Mouse (Mus musculus) left cerebral cortex, postnatal 14 days (tissue): Measurements from ENCODE around the gene Usp50. TPM values are rescaled to one million over a fixed set of nuclear protein-coding genes. Genes with fewer than 3 reads are reported as not detected.

Source experiments
- DNase-seq, 2 experiments: peaks; one replicate each; pipeline ENCODE4 v3.0.0; 2021 to 2022; ENCODE audit warnings: low spot score in 2 of 2, mixed read lengths in 1 of 2
- intact Hi-C: fragments of 180-260 bp; cut with DNase I; formaldehyde crosslinking; loops from one replicate; pipeline ENCODE4 v1.15.1; 2025
- long read RNA-seq, 2 experiments: library from polyadenylated mRNA; stranded (forward); transcript quantifications; one replicate each; pipeline ENCODE4 v2.0.0; 2021
- total RNA-seq, 2 experiments: library from RNA; stranded (reverse); gene quantifications; 2 replicates each; pipeline ENCODE4 v1.2.3; 2021

Gene Usp50
- under 1 TPM in 1 of 2 experiments, not detected in 1; 0.38 TPM for total RNA-seq
- long read RNA-seq, experiment 1, partial matches to known transcripts = 0 of 1 reads
- long read RNA-seq, experiment 1, other reads (novel, unspliced or antisense) = 1 of 1 reads
- long read RNA-seq, experiment 2, partial matches to known transcripts = 0 of 3 reads
- long read RNA-seq, experiment 2, other reads (novel, unspliced or antisense) = 3 of 3 reads

GRCm38 (mm10) chr2:126783370-126783769 lies at the start of gene Usp50:
TSS of gene Usp50 (minus strand) at chr2:126783470.
- intact Hi-C loops = no loop called here
- no peak for DNase-seq

- intact Hi-C loops = no loop called here
- no peak for DNase-seq
Measured at GRCm38 (mm10) chr2:126817414-126817813, 34.1 kb upstream of the Usp50 start.

- DNase-seq = no peak
- intact Hi-C loops = no loop called here
Measured at GRCm38 (mm10) chr2:126816644-126817347, 33.5 kb upstream of the Usp50 start.

GRCm38 (mm10) chr2:126815822-126816221 lies 32.6 kb upstream of the Usp50 start:
- no peak for DNase-seq
- intact Hi-C loops = no loop called here

GRCm38 (mm10) chr2:126801980-126802379 lies 18.7 kb upstream of the Usp50 start:
- DNase-seq = no peak
- intact Hi-C loops = no loop called here

GRCm38 (mm10) chr2:126798455-126798854 lies 15.2 kb upstream of the Usp50 start:
- intact Hi-C loops = loop anchor here (5.0 to 10.0 kb wide), 2 partner anchors 41 to 204 kb away; no protein-coding TSS in a partner anchor
- no peak for DNase-seq

- DNase-seq = no peak
- intact Hi-C loops = loop anchor here (5.0 to 10.0 kb wide), 2 partner anchors 38 to 201 kb away; no protein-coding TSS in a partner anchor
Measured at GRCm38 (mm10) chr2:126795708-126796107, 12.4 kb upstream of the Usp50 start.

GRCm38 (mm10) chr2:126792611-126793010 lies 9.3 kb upstream of the Usp50 start:
- intact Hi-C loops = loop anchor here (10.0 kb wide), 1 partner anchor 198 kb away; no protein-coding TSS in a partner anchor
- no peak for DNase-seq

- peak; percentile 40 to 61 for DNase-seq
- intact Hi-C loops = no loop called here
Measured at GRCm38 (mm10) chr2:126787721-126788342, 4.6 kb upstream of the Usp50 start.

- DNase-seq = peak; percentile 69 to 92
- intact Hi-C loops = no loop called here
Measured at GRCm38 (mm10) chr2:126782433-126782832, 837 bp downstream of the Usp50 start.

GRCm38 (mm10) chr2:126781478-126781877 lies 1.8 kb downstream of the Usp50 start:
- no peak for DNase-seq
- intact Hi-C loops = no loop called here

GRCm38 (mm10) chr2:126780286-126780685 lies 3.0 kb downstream of the Usp50 start:
- DNase-seq = no peak
- intact Hi-C loops = no loop called here

GRCm38 (mm10) chr2:126778806-126779205 lies 4.5 kb downstream of the Usp50 start:
- no peak for DNase-seq
- intact Hi-C loops = no loop called here

- intact Hi-C loops = no loop called here
- DNase-seq = no peak
Measured at GRCm38 (mm10) chr2:126776416-126776815, 6.9 kb downstream of the Usp50 start.

- no peak for DNase-seq
- intact Hi-C loops = no loop called here
Measured at GRCm38 (mm10) chr2:126775951-126776350, 7.3 kb downstream of the Usp50 start.

- intact Hi-C loops = no loop called here
- DNase-seq = no peak
Measured at GRCm38 (mm10) chr2:126772217-126772616, 11.1 kb downstream of the Usp50 start.

- DNase-seq = no peak
- intact Hi-C loops = no loop called here
Measured at GRCm38 (mm10) chr2:126769431-126770181, 13.7 kb downstream of the Usp50 start.

- no peak for DNase-seq
- intact Hi-C loops = no loop called here
Measured at GRCm38 (mm10) chr2:126768194-126768593, 15.1 kb downstream of the Usp50 start.

- DNase-seq = no peak
- intact Hi-C loops = no loop called here
Measured at GRCm38 (mm10) chr2:126767599-126767998, 15.7 kb downstream of the Usp50 start.
